In the genomic region with DNA sequence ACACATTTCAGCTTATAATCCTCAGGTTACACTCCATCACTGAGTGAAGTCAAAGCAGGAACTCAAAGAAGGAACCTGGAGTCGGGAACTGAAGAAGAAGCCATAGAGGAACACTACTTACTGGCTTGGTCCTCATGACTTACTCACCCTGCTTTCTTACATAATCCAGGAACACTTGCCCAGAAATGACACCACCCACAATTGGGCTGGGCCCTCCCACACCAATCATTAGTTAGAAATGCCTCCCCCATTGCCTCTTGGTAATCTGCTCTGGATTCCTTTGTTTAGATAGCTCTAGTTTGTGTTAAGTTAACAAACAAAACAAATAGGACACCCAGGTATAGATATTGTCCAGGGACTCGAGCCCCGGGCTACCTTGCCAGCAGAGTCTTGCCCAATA, we compare ENCODE assay signal across 19 mouse cellular contexts. TPM values are rescaled to one million over a fixed set of nuclear protein-coding genes. Genes with fewer than 3 reads are reported as not detected.
"Had no signal": no experiment of that assay in that cellular context is flagged by ENCODE, and none has a peak within 500 bp of the region (broad histone marks: within the 10 kb centered on the region; RNA-seq: fewer than 3 reads in every experiment).

No protein-coding gene starts in this region.

- H3K9ac ChIP-seq: liver, embryonic 13.5 days; lung, embryonic 14.5 days; midbrain, embryonic 13.5 days; neural tube, embryonic 13.5 days had no signal

- DNase-seq: kidney, adult 9 months; kidney, postnatal 25 days; layer of hippocampus, postnatal 36 days; liver, embryonic 13.5 days; lung, embryonic 14.5 days; retina, postnatal 1 day; thymus, adult 18-20 months; thymus, postnatal 36 days had no signal

- H3K4me2 ChIP-seq: liver, embryonic 13.5 days; lung, embryonic 14.5 days; midbrain, embryonic 13.5 days; neural tube, embryonic 13.5 days had no signal

- H3K4me3 ChIP-seq: layer of hippocampus, adult 2 months; left cerebral cortex, adult 2 months; liver, embryonic 13.5 days; midbrain, embryonic 13.5 days; myocyte; neural tube, embryonic 13.5 days had no signal

- H3K9me3 ChIP-seq: liver, embryonic 13.5 days; midbrain, embryonic 13.5 days; neural tube, embryonic 13.5 days had no signal

- H3K27ac ChIP-seq: layer of hippocampus, adult 2 months; left cerebral cortex, adult 2 months; liver, embryonic 13.5 days; macrophage; midbrain, embryonic 13.5 days; neural tube, embryonic 13.5 days had no signal

- H3K27me3 ChIP-seq: liver, embryonic 13.5 days; midbrain, embryonic 13.5 days; neural tube, embryonic 13.5 days had no signal

- ATAC-seq: lung, postnatal 0 days; midbrain, embryonic 13.5 days; midbrain, embryonic 16.5 days had no signal

- H3K4me1 ChIP-seq: liver, embryonic 13.5 days; midbrain, embryonic 13.5 days; neural tube, embryonic 13.5 days had no signal

- H3K36me3 ChIP-seq: liver, embryonic 13.5 days; midbrain, embryonic 13.5 days; neural tube, embryonic 13.5 days had no signal

RNA-seq across cellular contexts. Expression of gene Grem1, which starts 29.9 kb away (rescaled TPM):
- total RNA-seq: liver, adult 2 months; monocyte, adult 5-6 weeks; neutrophil, adult 5-6 weeks had no signal
- polyA plus RNA-seq: liver, adult 2 months; liver, embryonic 13.5 days had no signal
